Mouse (Mus musculus) hindbrain, embryonic 11.5 days (tissue): ENCODE results near the gene Gm17657. TPM values are rescaled to one million over a fixed set of nuclear protein-coding genes. Genes with fewer than 3 reads are reported as not detected.
A peak's percentile ranks its signal among the peaks of the same experiment; 100 is the strongest.

Experiments used
- ATAC-seq: fragments of 200-750 bp; cut with Nextera tagmentation; 2 replicates; pipeline ENCODE4 v1.8.0; 2017; ENCODE audit warnings: mild to moderate bottlenecking, moderate TSS enrichment, moderate library complexity; ENCODE audit not compliant: low FRiP score
- DNase-seq: peaks from one replicate; pipeline ENCODE4 v3.0.0-alpha.2; 2015; ENCODE audit warnings: low spot score
- H3K27ac ChIP-seq: fragments of 300-500 bp; sonication (generic); 2 replicates; pipeline ENCODE4 v1.5.1; 2014; ENCODE audit warnings: mild to moderate bottlenecking, low read depth, low read length
- H3K27me3 ChIP-seq: fragments of 300-500 bp; sonication (generic); 2 replicates; pipeline ENCODE4 v1.6.1; 2014; ENCODE audit warnings: mild to moderate bottlenecking, low read length, moderate library complexity, mixed read lengths; ENCODE audit not compliant: control insufficient read depth, insufficient read depth
- H3K36me3 ChIP-seq: fragments of 300-500 bp; sonication (generic); 2 replicates; pipeline ENCODE4 v1.6.1; 2014; ENCODE audit warnings: mild to moderate bottlenecking, low read length, moderate library complexity, mixed read lengths; ENCODE audit not compliant: control insufficient read depth, insufficient read depth
- H3K4me1 ChIP-seq: fragments of 300-500 bp; sonication (generic); replicated peaks from 2 replicates; pipeline ENCODE4 v1.6.1; 2014; ENCODE audit warnings: low read length, mixed read lengths; ENCODE audit not compliant: control insufficient read depth, insufficient read depth
- H3K4me2 ChIP-seq: fragments of 300-500 bp; sonication (generic); replicated peaks from 2 replicates; pipeline ENCODE4 v1.6.1; 2014; ENCODE audit warnings: mild to moderate bottlenecking, low read depth, low read length
- H3K4me3 ChIP-seq: fragments of 300-500 bp; sonication (generic); 2 replicates; pipeline ENCODE4 v1.5.1; 2014; ENCODE audit warnings: low read depth, low read length
- H3K9ac ChIP-seq: fragments of 300-500 bp; sonication (generic); 2 replicates; pipeline ENCODE4 v1.6.1; 2014; ENCODE audit warnings: low read depth, low read length
- H3K9me3 ChIP-seq: fragments of 300-500 bp; sonication (generic); 2 replicates; pipeline ENCODE4 v1.6.1; 2016; ENCODE audit warnings: low read length; ENCODE audit not compliant: control insufficient read depth
- WGBS: fragments of 180-500 bp; shearing (Covaris S2); extraction: QIAGEN DNeasy Blood & Tissue Kit; methylation state at CpG from one replicate; pipeline ENCODE4 v1.1.7; 2014; 5-methylcytosine and 5-hydroxymethylcytosine counted together
- polyA plus RNA-seq: library from polyadenylated mRNA; unstranded; fragments of >200 nt; fragmentation: Nextera tagmentation; extraction: Ambion mirVana; gene quantifications from 2 replicates; pipeline ENCODE4 v1.2.1, GENCODE M21; 2014

Gm17657 gene
- not detected in 2 replicates for polyA plus RNA-seq

GRCm38 (mm10) chr17:29549543-29550428, at the start of gene Gm17657, which contains the start of gene Tbc1d22b:
TSS of gene Gm17657 (minus strand) at chr17:29549638.
TSS of gene Tbc1d22b (plus strand) at chr17:29549785.
- H3K9ac ChIP-seq: peak within 1 kb of the TSS; percentile 87
- H3K4me2 ChIP-seq: peak within 1 kb of the TSS; percentile 81
- peak within 1 kb of the TSS; percentile 89 for H3K4me3 ChIP-seq
- H3K27me3 ChIP-seq: no peaks in the 10 kb centered on the region
- H3K27ac ChIP-seq: peak within 1 kb of the TSS; percentile 2; the same call in 1 of the 2 replicates
- no peaks in the 10 kb centered on the region for H3K36me3 ChIP-seq
- peak; percentile 93 for DNase-seq
- ATAC-seq: peak; percentile 98
- WGBS: 1% methylated on average over 34 of the region's 44 CpGs
- no peaks in the 10 kb centered on the region for H3K9me3 ChIP-seq
- H3K4me1 ChIP-seq: no peaks in the 10 kb centered on the region; the same call in 1 of the 2 replicates

- Histone ChIP-seq H3K27ac (no peak overlapping the region), H3K4me2 (no peak overlapping the region), H3K4me3 (no peak overlapping the region), H3K27me3 (no peaks in the 10 kb centered on the region), H3K9me3 (no peaks in the 10 kb centered on the region), H3K36me3 (no peaks in the 10 kb centered on the region), H3K9ac (no peak overlapping the region), H3K4me1 (peaks cover 5% of the 10 kb centered on the region; the same call in 1 of the 2 replicates)
- WGBS: 94% methylated on average over 14 of the region's 14 CpGs
- no peak for ATAC-seq
- no peak for DNase-seq
Observed at GRCm38 (mm10) chr17:29599051-29599450, 49.6 kb upstream of the Gm17657 start.

GRCm38 (mm10) chr17:29596771-29597132, 47.3 kb upstream of the Gm17657 start:
- DNase-seq (no peak), ATAC-seq (no peak)
- Histone ChIP-seq H3K4me3 (no peak overlapping the region), H3K9me3 (no peaks in the 10 kb centered on the region), H3K4me1 (peaks cover 5% of the 10 kb centered on the region; the same call in 1 of the 2 replicates), H3K27me3 (no peaks in the 10 kb centered on the region), H3K9ac (no peak overlapping the region), H3K36me3 (no peaks in the 10 kb centered on the region), H3K4me2 (no peak overlapping the region), H3K27ac (no peak overlapping the region)
- WGBS: 69% methylated on average over 13 of the region's 13 CpGs

GRCm38 (mm10) chr17:29595891-29596770, 46.7 kb upstream of the Gm17657 start:
- Histone ChIP-seq H3K4me3 (no peak overlapping the region), H3K4me1 (peaks cover 5% of the 10 kb centered on the region; the same call in 1 of the 2 replicates), H3K27ac (no peak overlapping the region), H3K9me3 (no peaks in the 10 kb centered on the region), H3K9ac (no peak overlapping the region), H3K27me3 (no peaks in the 10 kb centered on the region), H3K4me2 (no peak overlapping the region), H3K36me3 (no peaks in the 10 kb centered on the region)
- DNase-seq: no peak
- ATAC-seq: no peak
- WGBS: 85% methylated on average over 15 of the region's 15 CpGs

GRCm38 (mm10) chr17:29589221-29589898, 39.9 kb upstream of the Gm17657 start:
- no peaks in the 10 kb centered on the region for H3K27me3 ChIP-seq
- H3K9me3 ChIP-seq: no peaks in the 10 kb centered on the region
- 46% methylated on average over 11 of the region's 11 CpGs for WGBS
- H3K9ac ChIP-seq: no peak overlapping the region
- DNase-seq (peak; percentile 17), ATAC-seq (peak; percentile 43; the same call in 1 of the 2 replicates)
- H3K27ac ChIP-seq: peak overlapping the region; percentile 54
- no peak overlapping the region for H3K4me2 ChIP-seq
- H3K4me1 ChIP-seq: no peaks in the 10 kb centered on the region; the same call in 1 of the 2 replicates
- H3K36me3 ChIP-seq: no peaks in the 10 kb centered on the region
- H3K4me3 ChIP-seq: no peak overlapping the region

- no peaks in the 10 kb centered on the region for H3K36me3 ChIP-seq
- H3K27ac ChIP-seq: no peak overlapping the region
- DNase-seq (no peak), ATAC-seq (no peak)
- H3K4me3 ChIP-seq: no peak overlapping the region
- H3K9ac ChIP-seq: no peak overlapping the region
- no peaks in the 10 kb centered on the region for H3K9me3 ChIP-seq
- no peaks in the 10 kb centered on the region; the same call in 1 of the 2 replicates for H3K4me1 ChIP-seq
- H3K27me3 ChIP-seq: no peaks in the 10 kb centered on the region
- H3K4me2 ChIP-seq: no peak overlapping the region
- 85% methylated on average over 9 of the region's 9 CpGs for WGBS
Observed at GRCm38 (mm10) chr17:29586921-29587320, 37.5 kb upstream of the Gm17657 start.

GRCm38 (mm10) chr17:29585446-29585845, 36.0 kb upstream of the Gm17657 start:
- Histone ChIP-seq H3K27me3 (no peaks in the 10 kb centered on the region), H3K36me3 (no peaks in the 10 kb centered on the region), H3K4me3 (no peak overlapping the region), H3K9me3 (no peaks in the 10 kb centered on the region), H3K27ac (no peak overlapping the region), H3K4me1 (no peaks in the 10 kb centered on the region; the same call in 1 of the 2 replicates), H3K4me2 (no peak overlapping the region), H3K9ac (no peak overlapping the region)
- DNase-seq: no peak
- WGBS: 86% methylated on average over 6 of the region's 6 CpGs
- no peak for ATAC-seq

- Histone ChIP-seq H3K4me3 (no peak overlapping the region), H3K27me3 (no peaks in the 10 kb centered on the region), H3K9me3 (no peaks in the 10 kb centered on the region), H3K9ac (no peak overlapping the region), H3K4me2 (no peak overlapping the region), H3K36me3 (no peaks in the 10 kb centered on the region), H3K27ac (no peak overlapping the region), H3K4me1 (no peaks in the 10 kb centered on the region; the same call in 1 of the 2 replicates)
- DNase-seq: no peak
- 67% methylated on average over 3 of the region's 3 CpGs for WGBS
- no peak for ATAC-seq
Observed at GRCm38 (mm10) chr17:29584737-29585136, 35.3 kb upstream of the Gm17657 start.
